ENCODE assay signal across 11 mouse cellular contexts in genomic region chr12:13122282-13122681, GRCm38 (mm10).
DNase-seq lines count a peak whose midpoint lies in the region; ATAC-seq lines count a peak whose summit lies in the region.
"Had no signal": no experiment of that assay in that cellular context is flagged by ENCODE, and none has a peak within 500 bp of the region (broad histone marks: within the 10 kb centered on the region; RNA-seq: fewer than 3 reads in every experiment).

No protein-coding gene starts in this region.

- 0 out of 2 replicates have a peak, but pooled peaks have one; percentile 34 for ATAC-seq in forebrain, embryonic 14.5 days
- no peak for ATAC-seq in forebrain, embryonic 13.5 days
- no peak for ATAC-seq in midbrain, embryonic 14.5 days (ENCODE audit: low FRiP score, low TSS enrichment)

- DNase-seq in forebrain, embryonic 14.5 days (ENCODE audit: low spot score), result no peak
- no peak for DNase-seq in midbrain, embryonic 10.5 days (ENCODE audit: low spot score)
- DNase-seq in midbrain, embryonic 14.5 days, result no peak
- peak; percentile 34 for DNase-seq in kidney, adult 9 months
- peak; percentile 59 for DNase-seq in lung, postnatal 10 days
- no peak for DNase-seq in left cerebral cortex, postnatal 14 days (ENCODE audit: low spot score in 2 of 2)
- no peak for DNase-seq in gastrocnemius, postnatal 14 days
- DNase-seq: cerebellum, postnatal 14 days; right cerebral cortex, postnatal 25 days; thymus, adult 18-20 months had no signal

- intact Hi-C loops in left cerebral cortex, postnatal 14 days (cut with DNase I), result no loop called here
- intact Hi-C loops in gastrocnemius, postnatal 14 days (cut with DNase I; ENCODE audit: low total_unique reads), result no loop called here

- WGBS in forebrain, embryonic 14.5 days, result 56% methylated on average over 9 of the region's 9 CpGs
- WGBS in forebrain, embryonic 13.5 days, result 49% methylated on average over 9 of the region's 9 CpGs
- 74% methylated on average over 9 of the region's 9 CpGs for WGBS in midbrain, embryonic 10.5 days
- WGBS in midbrain, embryonic 14.5 days, result 55% methylated on average over 9 of the region's 9 CpGs

- H3K4me1 ChIP-seq in forebrain, embryonic 14.5 days (ENCODE audit: control insufficient read depth, insufficient read depth, low read length), result no peaks in the 10 kb centered on the region
- H3K4me1 ChIP-seq in forebrain, embryonic 13.5 days, result no peaks in the 10 kb centered on the region
- peaks cover 9% of the 10 kb centered on the region; the same call in 1 of the 2 replicates for H3K4me1 ChIP-seq in midbrain, embryonic 10.5 days
- H3K4me1 ChIP-seq in midbrain, embryonic 14.5 days (ENCODE audit: control insufficient read depth, insufficient read depth, low read length), result no peaks in the 10 kb centered on the region

- H3K9me3 ChIP-seq in forebrain, embryonic 14.5 days (replicated peaks; ENCODE audit: control insufficient read depth, low read length), result no peaks in the 10 kb centered on the region
- H3K9me3 ChIP-seq in forebrain, embryonic 13.5 days (replicated peaks), result no peaks in the 10 kb centered on the region
- H3K9me3 ChIP-seq in midbrain, embryonic 10.5 days (replicated peaks), result no peaks in the 10 kb centered on the region
- no peaks in the 10 kb centered on the region for H3K9me3 ChIP-seq in midbrain, embryonic 14.5 days (ENCODE audit: control insufficient read depth, low read length)

- H3K9ac ChIP-seq in forebrain, embryonic 14.5 days (ENCODE audit: low read length), result no peak overlapping the region
- H3K9ac ChIP-seq in forebrain, embryonic 13.5 days, result no peak overlapping the region
- no peak overlapping the region for H3K9ac ChIP-seq in midbrain, embryonic 14.5 days (replicated peaks; ENCODE audit: low read length)

- H3K36me3 ChIP-seq in forebrain, embryonic 14.5 days (ENCODE audit: control insufficient read depth, insufficient read depth, low read length), result no peaks in the 10 kb centered on the region
- H3K36me3 ChIP-seq in forebrain, embryonic 13.5 days (ENCODE audit: poor library complexity, severe bottlenecking), result no peaks in the 10 kb centered on the region
- H3K36me3 ChIP-seq in midbrain, embryonic 10.5 days, result no peaks in the 10 kb centered on the region
- no peaks in the 10 kb centered on the region for H3K36me3 ChIP-seq in midbrain, embryonic 14.5 days (ENCODE audit: control insufficient read depth, insufficient read depth, low read length)

- no peak overlapping the region for H3K4me2 ChIP-seq in forebrain, embryonic 14.5 days (ENCODE audit: low read length)
- no peak overlapping the region for H3K4me2 ChIP-seq in forebrain, embryonic 13.5 days
- no peak overlapping the region for H3K4me2 ChIP-seq in midbrain, embryonic 14.5 days (ENCODE audit: low read length)

- H3K4me3 ChIP-seq in forebrain, embryonic 14.5 days (ENCODE audit: low read depth, low read length), result no peak overlapping the region
- H3K4me3 ChIP-seq in forebrain, embryonic 13.5 days, result no peak overlapping the region
- no peak overlapping the region for H3K4me3 ChIP-seq in midbrain, embryonic 10.5 days
- H3K4me3 ChIP-seq in midbrain, embryonic 14.5 days (replicated peaks; ENCODE audit: low read depth, low read length), result no peak overlapping the region

- H3K27ac ChIP-seq in forebrain, embryonic 14.5 days (ENCODE audit: low read depth, low read length), result no peak overlapping the region
- H3K27ac ChIP-seq in forebrain, embryonic 13.5 days, result no peak overlapping the region
- peak overlapping the region; percentile 23; the same call in 1 of the 2 replicates for H3K27ac ChIP-seq in midbrain, embryonic 10.5 days (replicated peaks)
- H3K27ac ChIP-seq in midbrain, embryonic 14.5 days (replicated peaks; ENCODE audit: low read depth, low read length), result no peak overlapping the region

- no peaks in the 10 kb centered on the region for H3K27me3 ChIP-seq in forebrain, embryonic 14.5 days (replicated peaks; ENCODE audit: control insufficient read depth, insufficient read depth, low read length)
- no peaks in the 10 kb centered on the region for H3K27me3 ChIP-seq in forebrain, embryonic 13.5 days
- no peaks in the 10 kb centered on the region for H3K27me3 ChIP-seq in midbrain, embryonic 10.5 days (ENCODE audit: low read depth, poor library complexity, severe bottlenecking)
- H3K27me3 ChIP-seq in midbrain, embryonic 14.5 days (ENCODE audit: control insufficient read depth, insufficient read depth, low read length), result no peaks in the 10 kb centered on the region

Comparison
In these comparisons a context has a peak if more than half of its experiments do, and no peak if none do; other contexts are left out.
1. DNase-seq: peak in kidney, adult 9 months (single experiment) and lung, postnatal 10 days (single experiment); none in forebrain, embryonic 14.5 days (single experiment), midbrain, embryonic 10.5 days (single experiment), midbrain, embryonic 14.5 days (single experiment), left cerebral cortex, postnatal 14 days (0 of 2) and gastrocnemius, postnatal 14 days (single experiment).